Mouse (Mus musculus) heart, postnatal 0 days (tissue): ENCODE data around the gene Meltf.
"Not testable (repeated sequence)": the region's sequence is repeated elsewhere in the genome, so short reads cannot be mapped to it uniquely, and the experiment has no call there.

ENCODE experiments used
- CTCF ChIP-seq: IDR thresholded peaks from 2 replicates; pipeline ENCODE4 v1.5.1; 2016; ENCODE audit warnings: antibody characterized with exemption, control low read depth, low read depth
- EP300 ChIP-seq: IDR thresholded peaks from 2 replicates; pipeline ENCODE4 v1.6.1; 2016; ENCODE audit warnings: antibody characterized with exemption, low read depth

DNA sequence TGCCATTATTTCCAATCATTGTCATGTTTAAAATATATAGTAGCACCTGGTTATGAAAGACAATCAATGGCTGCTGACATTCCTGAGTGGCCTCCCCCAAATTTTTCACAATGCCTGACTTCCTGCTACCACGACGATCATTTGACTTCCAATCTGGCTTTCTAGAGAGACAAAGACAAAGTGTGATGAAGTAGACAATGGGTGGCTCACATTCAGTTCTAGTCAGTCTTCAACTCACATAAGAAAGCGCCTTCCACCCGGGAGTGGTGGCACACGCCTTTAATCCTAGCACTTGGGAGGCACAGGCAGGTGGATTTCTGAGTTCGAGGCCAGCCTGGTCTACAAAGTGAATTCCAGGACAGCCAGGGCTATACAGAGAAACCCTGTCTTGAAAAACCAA is 67.4 kb downstream of the Meltf start:
- not testable (repeated sequence) for TF ChIP-seq EP300, CTCF
